Mouse (Mus musculus) kidney, adult 11 months (tissue): Measurements from ENCODE around the gene Prrt1.

Source experiments
- DNase-seq: peaks from one replicate; pipeline ENCODE4 v3.0.0; 2022

The Prrt1 gene

GRCm38 (mm10) chr17:34629796-34630603, 667 bp downstream of the Prrt1 start:
- DNase-seq = no peak

- no peak for DNase-seq
Observed at GRCm38 (mm10) chr17:34630761-34631301, 1.5 kb downstream of the Prrt1 start.

- no peak for DNase-seq
Observed at GRCm38 (mm10) chr17:34631647-34632046, 2.3 kb downstream of the Prrt1 start.

GRCm38 (mm10) chr17:34632261-34632691, 2.9 kb downstream of the Prrt1 start:
- peak; percentile 87 for DNase-seq

- no peak for DNase-seq
Observed at GRCm38 (mm10) chr17:34635671-34636070, 6.3 kb downstream of the Prrt1 start.

GRCm38 (mm10) chr17:34637459-34637858, 8.1 kb downstream of the Prrt1 start:
- DNase-seq = no peak

GRCm38 (mm10) chr17:34639461-34640255, 10.3 kb downstream of the Prrt1 start:
- no peak for DNase-seq

- no peak for DNase-seq
Observed at GRCm38 (mm10) chr17:34640778-34641601, 11.7 kb downstream of the Prrt1 start.

- DNase-seq = no peak
Observed at GRCm38 (mm10) chr17:34641945-34642344, 12.6 kb downstream of the Prrt1 start.

- DNase-seq = no peak
Observed at GRCm38 (mm10) chr17:34643379-34643778, 14.0 kb downstream of the Prrt1 start.

GRCm38 (mm10) chr17:34643944-34644343, 14.6 kb downstream of the Prrt1 start:
- DNase-seq = no peak

GRCm38 (mm10) chr17:34644608-34645007, 15.3 kb downstream of the Prrt1 start, which contains the start of gene Fkbpl:
TSS of gene Fkbpl (plus strand) at chr17:34644764.
- peak; percentile 97 for DNase-seq

- no peak for DNase-seq
Observed at GRCm38 (mm10) chr17:34645256-34645829, 16.0 kb downstream of the Prrt1 start.

- no peak for DNase-seq
Observed at GRCm38 (mm10) chr17:34645831-34646511, 16.6 kb downstream of the Prrt1 start.

- DNase-seq = peak; percentile 99
Observed at GRCm38 (mm10) chr17:34646906-34647787, 17.8 kb downstream of the Prrt1 start, which contains the start of gene Atf6b. TSS of gene Atf6b (plus strand) at chr17:34647146.

- DNase-seq = no peak
Observed at GRCm38 (mm10) chr17:34648141-34648890, 19.0 kb downstream of the Prrt1 start.

- DNase-seq = no peak
Observed at GRCm38 (mm10) chr17:34649106-34649864, 20.0 kb downstream of the Prrt1 start.

- no peak for DNase-seq
Observed at GRCm38 (mm10) chr17:34650781-34651180, 21.4 kb downstream of the Prrt1 start.
